Mouse (Mus musculus): ENCODE data around the gene Smco3. TPM values are rescaled to one million over a fixed set of nuclear protein-coding genes. Genes with fewer than 3 reads are reported as not detected.
A peak's percentile ranks its signal among the peaks of the same experiment; 100 is the strongest.

Smco3 gene
- total RNA-seq, 4 experiments from 2014 or later = not detected

DNA sequence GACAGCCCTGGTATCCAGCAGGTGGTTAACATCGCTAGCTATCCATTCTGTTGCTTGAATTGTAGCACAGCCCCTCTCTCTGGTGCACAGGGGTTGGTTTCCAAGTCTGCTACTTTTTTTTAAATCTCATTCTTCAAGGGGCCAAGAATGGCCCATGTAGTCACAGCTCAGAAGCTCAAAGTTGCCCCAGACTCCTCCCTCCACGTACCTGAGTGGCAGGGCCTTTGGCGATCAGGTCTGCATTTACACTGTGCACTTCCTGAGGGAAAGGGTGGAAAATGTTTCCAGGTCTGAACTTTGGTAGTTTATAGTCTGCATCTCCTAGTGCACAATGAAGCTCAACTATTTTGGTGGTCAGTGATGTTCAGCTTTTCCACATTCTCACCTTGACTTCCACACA, 12.0 kb upstream of the Smco3 start:
- no peak for DNase-seq (ENCODE audit: low spot score)

DNA sequence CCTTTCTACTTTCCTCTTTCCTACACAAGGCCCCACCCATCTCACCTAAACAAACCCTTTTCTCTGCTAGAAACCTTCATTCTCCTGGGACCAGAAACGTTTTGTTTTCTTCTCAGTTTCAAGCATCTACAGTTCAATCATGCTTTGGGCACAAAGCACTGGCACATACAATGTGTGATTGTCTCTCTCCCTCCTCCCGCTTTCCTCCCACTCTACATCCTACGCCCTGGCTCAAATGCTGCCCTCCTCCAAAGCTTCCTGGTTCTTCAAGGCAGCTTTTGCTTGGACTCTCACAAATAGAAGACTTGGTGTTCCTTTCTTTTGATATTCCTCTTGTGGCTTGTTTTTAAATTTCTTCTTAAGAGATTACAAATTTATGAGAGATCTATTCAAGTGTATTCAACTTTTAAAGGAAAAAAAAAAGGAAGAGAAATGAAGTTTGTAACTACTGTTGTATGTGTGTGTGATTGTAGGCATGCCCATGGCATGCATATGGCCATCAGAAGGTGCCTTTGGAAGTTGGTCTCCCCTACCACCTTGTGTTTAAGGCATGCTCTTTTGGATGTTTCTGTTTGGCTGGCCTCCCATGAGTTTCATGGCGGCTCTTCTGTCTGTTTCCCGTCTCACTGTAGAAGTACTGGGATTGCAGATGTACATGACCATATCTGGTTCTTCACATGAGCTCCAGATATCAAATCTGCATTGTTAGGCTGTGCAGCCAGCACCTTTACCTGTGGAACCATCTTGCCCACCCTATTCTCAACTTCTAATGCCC, 10.6 kb upstream of the Smco3 start:
- DNase-seq (ENCODE audit: low spot score) = no peak

DNA sequence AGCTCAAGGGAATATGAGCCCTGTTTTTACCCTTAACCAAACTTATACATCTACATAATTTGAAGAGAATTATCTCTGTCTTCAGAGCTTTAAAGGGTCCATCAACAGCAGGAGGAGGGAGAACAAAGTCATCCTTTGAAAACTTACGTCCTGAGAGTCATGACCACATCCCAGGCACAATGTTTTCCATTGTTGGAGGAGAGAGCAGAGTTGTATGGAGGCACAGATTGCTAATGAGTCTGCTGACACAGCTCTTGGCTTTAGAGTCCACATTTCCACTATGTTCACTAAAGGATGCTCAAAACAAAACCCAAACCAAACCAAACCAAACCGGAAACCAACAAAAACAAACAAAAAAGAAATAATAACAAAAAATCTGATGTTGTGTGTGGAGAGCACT, 9.7 kb upstream of the Smco3 start:
- DNase-seq (ENCODE audit: low spot score) = no peak

DNA sequence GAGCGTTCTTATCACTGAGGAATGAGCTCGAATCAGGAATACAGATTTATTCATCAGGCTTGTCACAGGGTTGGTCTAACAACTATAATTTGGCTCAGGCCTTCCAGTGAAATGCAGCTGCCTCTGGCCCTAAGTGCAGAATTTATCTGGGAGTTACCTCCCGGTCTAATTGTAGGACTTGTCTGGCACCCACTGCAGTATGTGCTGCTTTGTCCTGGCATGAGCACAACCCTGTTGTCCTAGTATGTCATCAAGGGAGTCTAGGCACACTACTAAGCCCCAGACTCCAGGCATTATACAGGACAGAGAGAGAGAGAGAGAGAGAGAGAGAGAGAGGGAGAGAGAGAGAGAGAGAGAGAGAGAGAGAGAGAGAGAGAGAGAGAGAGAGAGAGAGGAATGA, 2.1 kb upstream of the Smco3 start:
- DNase-seq (ENCODE audit: low spot score) = no peak

DNA sequence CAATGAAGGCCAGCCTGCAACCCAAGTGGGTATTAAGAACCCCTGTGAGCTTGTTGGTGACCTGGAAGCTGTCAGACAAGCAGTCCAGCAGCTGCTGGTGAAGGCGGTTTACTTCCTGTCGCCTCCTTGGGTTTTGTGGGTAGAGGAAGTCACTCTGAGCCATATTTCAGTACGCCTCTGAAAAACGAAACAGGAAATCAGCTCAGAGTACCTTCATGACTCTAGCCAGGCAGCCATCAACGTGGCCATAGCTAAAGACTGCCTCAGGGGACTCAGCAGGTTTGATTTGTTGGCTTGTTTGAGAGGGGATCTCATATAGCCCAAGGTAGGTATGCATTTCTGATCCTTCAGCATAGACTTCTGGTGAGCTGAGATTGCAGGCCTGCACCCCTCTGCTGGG, 3.5 kb downstream of the Smco3 start:
- DNase-seq (ENCODE audit: low spot score) = no peak

DNA sequence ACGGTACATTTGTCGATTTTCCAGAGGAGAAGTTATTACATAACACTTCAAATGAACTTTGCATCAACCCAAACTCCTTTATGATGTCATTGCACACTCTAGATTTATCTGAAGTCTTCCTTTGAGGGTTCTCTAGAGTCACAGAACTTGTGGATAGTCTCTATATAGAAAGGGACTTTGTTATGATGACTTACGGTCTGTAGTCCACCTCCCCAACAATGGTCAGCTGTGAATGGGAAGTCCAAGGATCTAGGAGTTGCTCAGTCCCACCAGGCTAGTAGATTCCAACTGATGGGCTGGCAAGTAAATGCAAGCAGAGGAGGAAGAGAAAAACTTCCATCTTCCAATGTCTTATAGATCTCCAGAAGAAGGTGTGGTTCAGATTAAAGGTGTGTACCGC, 6.6 kb downstream of the Smco3 start:
- no peak for DNase-seq (ENCODE audit: low spot score)

DNA sequence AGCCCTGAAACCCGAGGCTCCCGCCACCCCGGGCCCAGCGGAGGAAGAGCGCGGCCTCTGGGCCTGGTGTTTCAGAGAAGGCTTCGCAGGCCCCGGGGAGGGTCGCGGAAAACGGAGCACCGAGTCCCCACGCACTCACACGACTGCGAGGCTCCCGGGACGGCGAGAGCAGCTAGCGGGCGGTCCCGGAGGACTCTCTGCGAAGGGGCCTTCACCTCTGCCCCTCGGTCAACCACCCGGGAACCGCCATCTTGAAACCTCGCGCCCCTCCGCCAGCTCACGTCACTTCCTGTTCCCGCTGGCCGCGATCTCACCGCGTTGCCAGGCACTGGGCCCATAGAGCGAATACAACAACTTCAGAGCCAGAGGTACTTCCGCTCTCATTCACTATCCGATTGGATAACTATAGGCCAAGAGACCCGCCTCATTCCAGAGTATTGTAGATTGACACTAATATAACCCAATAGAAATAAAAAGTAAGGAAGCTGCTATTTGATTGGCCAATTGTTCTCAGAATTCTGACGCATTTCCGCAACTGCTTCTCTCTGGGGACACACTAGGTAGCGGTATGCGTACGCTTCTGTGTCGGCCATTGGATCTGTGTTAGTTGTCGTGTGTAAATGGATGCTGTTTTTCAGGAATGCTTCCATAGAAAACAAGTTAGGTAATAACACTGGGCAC, 7.2 kb downstream of the Smco3 start, which contains the start of gene Wbp11:
Gene Wbp11 (minus strand): TSS at position 353 of the 681 bp plus-strand sequence.
- peak; percentile 99 for DNase-seq (ENCODE audit: low spot score)

DNA sequence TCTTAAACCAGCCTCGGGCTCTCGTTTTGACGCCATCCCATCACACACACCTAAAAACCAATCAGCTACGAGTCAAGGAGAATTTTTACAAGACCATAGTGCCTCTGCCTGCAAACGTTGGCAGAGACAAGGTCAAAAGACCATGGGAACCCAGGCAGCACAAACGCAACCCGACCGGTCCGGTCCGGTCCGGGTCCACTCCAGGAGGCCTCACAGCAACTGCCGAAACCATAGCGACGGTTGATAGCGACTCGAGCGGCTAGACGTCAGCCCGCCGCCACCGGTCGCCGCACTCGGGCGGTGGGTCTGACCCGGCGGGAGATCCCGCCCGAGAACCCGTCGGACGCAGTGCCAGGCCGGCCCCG, 7.8 kb downstream of the Smco3 start, which contains the start of gene BC049715:
Gene BC049715 (plus strand): TSS at position 111 of the 365 bp plus-strand sequence.
- DNase-seq (ENCODE audit: low spot score) = no peak

DNA sequence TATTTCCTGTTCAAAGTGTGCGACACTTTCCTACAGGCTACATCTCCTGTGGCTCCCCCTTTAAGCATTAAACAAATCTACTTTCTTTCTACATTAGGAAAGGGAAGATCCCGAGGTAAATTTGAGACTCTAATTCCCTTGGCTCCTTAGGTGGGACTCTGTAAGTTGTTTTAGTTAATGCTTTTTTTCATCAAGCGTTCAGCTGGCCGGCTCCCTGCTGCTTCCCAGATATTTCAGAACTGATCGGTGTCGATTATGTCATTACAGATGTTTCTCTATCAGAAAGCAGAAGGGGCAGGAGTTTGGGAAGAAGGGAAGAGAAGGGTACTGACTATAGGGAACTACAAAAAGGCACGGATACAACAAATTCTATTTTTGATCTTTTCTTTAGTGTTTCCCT, 8.1 kb downstream of the Smco3 start:
- DNase-seq (ENCODE audit: low spot score) = no peak

DNA sequence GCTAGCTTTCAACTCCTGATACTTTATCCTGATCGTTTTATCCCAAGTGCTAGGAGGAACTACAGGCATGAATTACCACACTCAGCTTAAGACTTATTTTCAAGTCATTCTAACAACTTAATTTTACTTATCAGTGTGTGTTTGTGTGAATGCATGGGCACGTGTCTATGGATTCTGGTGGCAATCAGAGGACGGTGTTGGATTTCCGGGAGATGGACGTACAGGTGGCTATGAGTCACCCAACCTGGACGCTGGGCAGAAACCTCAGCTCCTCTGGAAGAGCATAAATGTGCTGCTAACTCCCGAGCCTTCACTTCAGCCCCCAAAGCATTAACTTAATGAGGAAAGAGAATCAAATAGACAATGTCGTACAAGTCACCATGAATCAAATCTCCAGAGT, 10.3 kb downstream of the Smco3 start:
- no peak for DNase-seq (ENCODE audit: low spot score)

DNA sequence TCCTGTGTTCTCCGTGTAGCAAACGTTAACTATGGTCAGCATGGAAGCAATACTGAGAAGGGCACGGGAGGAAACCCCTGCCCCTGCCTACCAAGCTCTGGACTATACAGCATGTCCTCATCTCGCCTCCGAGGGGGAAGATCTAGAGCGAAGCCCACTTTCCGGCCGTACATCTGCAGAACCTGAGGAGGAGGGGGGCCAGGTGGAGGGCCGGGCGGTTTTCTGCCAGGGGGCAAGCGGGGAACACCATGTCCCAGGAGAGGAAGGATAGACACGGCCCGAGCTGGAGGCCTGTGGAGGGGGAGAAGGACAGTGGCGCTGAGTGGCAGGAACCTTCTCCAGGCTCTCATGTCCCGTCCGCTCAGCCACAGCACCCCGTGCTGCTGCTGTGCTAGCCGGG, 14.2 kb downstream of the Smco3 start:
- no peak for DNase-seq (ENCODE audit: low spot score)

DNA sequence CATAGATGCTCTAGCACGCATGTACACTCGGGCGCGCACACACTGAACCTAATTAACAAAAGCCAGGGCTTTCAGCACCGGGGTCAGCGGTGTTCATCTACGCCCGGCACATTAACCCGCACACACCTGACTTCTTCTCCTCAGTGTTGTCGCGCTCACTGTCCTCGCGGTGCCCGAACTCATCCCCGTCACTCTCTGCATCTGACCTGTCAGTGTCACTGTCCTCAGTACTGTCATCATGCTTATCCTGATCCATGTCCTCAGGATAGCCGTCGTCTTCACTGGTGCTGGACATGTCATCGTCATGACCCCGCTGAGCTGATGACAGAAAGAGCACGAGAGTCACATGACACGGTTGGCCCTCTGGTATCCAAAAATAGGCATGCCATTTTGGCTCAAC, 14.9 kb downstream of the Smco3 start:
- no peak for DNase-seq (ENCODE audit: low spot score)

DNA sequence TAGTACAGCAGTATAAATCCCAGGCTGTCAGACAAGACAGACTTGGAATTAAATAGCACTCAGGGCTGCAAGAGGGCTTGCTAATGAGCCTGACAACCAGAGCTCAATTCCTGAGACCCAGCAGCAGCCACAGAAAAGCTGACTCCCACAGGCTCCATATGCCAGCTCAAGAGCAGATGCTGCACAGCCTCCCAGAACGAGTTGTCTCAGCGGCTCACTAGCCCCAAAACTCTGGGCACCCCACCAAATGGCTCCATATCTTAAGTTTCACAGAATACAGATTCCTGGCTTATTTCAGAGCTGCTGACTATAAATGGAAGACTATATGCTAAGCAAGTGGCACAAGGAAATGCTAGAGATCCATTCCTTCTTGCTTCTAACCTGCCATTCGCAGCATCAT, 17.7 kb downstream of the Smco3 start:
- DNase-seq (ENCODE audit: low spot score) = no peak

DNA sequence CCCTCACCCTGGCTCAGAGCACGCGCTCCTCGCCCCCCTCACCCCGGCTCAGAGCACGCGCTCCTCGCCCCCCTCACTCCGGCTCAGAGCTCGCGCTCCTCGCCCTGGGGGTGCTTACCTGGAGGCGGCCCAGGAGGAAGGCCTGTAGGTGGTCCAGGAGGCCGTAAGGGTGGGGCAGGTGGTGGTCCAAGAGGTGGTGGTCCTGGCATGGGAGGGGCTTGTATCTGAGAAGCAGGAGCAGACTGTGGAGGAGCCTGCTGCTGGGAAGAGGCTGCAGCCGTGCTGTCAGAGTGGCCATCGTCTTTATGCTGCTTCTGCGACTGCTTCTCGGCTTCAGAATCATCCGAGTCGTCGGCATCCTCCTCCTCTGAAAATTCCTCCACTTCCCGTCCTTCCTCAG, 18.4 kb downstream of the Smco3 start:
- DNase-seq (ENCODE audit: low spot score) = no peak

DNA sequence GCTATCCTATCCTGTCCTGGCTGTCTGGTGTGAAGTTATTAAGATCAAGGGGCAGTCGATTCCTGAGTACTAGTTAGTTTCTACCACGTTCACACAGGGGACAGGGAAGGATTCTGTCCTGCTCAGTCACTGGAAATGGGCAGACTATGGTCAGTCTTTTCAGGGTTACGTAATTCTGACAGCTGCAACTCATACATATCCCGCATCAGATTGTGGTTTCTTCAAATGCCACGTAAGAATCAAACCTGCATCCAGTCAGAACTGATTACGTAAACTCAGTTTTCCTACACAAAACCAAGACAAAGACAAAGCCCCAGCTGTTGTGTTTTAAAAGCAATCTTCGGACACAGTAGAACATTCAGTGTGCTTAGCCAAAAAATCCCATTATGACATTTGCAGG, 19.9 kb downstream of the Smco3 start:
- DNase-seq (ENCODE audit: low spot score) = no peak

DNA sequence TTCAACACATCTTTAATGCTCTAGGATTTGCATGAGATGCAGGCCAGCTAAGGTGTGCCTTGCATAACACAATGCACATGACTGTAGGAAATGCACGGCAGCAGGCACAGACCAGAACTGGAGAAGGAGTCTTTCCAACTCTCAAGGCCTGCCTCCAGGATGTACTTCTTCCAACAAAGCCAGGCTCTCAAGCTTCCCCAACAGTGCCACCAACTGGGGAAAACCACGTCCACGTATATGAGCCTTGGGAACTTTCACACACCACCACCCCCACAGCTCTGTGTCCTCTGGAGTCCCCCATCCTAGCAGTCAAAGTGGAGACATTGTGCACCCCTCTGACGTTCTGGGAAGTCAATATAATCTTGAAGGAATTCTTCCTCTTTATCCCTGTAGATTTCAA, 22.1 kb downstream of the Smco3 start:
- DNase-seq (ENCODE audit: low spot score) = no peak

DNA sequence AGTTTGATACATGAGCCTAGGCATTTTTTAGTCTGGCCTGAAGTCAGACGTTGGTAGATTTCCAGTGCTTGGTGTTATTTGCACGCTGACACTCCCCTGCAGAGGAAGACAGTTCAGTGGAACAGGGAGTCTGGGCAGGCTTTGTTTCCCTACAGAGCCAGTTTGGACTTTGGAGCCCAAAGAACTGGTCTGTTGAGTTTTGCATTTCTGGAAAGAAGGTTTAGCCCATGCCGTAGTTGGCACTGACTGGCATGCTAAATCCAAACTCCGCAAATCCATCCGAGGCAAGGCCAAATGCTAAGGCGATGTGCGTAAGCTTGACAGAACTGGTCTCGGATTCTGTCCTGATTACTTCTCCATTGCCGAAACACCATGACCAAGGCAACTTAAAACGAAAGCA, 24.1 kb downstream of the Smco3 start:
- no peak for DNase-seq (ENCODE audit: low spot score)

DNA sequence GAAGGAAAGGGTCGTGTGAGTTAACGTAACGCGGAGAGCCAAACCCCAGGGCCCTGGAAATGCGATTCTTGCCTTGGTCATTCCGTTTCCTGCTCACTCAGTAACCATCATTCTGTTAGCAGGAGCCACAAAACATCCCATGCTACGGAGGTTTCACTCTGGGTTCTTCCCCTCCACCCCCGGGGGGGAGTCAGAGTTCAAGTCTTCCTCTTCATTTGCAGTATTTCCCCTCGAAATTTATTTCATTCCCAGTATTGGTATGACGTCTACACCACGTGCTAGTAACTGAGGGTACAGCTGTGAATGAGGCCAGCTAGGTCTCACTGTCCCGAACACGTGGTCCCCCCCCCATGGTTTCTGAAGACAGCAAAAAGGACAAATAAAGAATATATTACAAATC, 25.6 kb downstream of the Smco3 start:
- DNase-seq (ENCODE audit: low spot score) = no peak

DNA sequence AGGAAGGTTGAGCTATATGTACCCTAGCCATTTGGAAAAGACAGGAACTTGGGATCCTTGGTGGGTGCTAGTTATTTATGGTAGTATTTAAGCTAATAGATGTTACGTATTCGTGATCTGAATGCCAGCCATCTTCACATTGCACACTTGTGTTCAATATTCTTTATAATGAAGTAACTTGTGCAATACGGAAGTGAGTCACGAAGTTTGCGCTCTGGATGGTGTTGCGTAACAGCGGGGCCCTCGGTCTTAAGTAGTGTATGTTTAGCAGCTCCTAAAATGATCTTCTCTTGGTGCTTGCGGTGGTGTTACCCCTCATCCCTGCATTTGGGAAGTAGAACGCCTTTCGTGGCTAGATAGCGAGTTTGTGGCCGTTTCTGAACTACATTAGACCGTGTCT, 26.2 kb downstream of the Smco3 start:
- DNase-seq (ENCODE audit: low spot score) = peak; percentile 48

DNA sequence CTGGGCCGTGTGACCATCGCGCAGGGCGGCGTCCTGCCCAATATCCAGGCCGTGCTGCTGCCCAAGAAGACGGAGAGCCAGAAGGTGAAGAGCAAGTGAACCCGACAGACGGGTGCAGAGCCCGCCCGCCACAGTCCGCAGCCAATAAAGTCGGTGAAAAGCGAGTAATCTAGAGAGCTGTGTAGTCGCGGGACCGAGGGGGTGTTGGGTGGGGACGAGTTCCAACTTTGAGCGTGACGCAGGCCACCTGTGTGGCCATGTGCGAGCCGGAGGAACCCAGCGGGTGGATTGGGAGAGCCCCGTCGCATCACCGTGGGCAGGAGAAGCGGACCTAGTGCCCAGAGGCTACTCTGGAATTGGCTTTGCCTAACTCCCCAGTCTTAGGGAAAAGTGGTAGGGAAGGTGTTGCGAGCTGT, 26.6 kb downstream of the Smco3 start:
- DNase-seq (ENCODE audit: low spot score) = peak; percentile 20

DNA sequence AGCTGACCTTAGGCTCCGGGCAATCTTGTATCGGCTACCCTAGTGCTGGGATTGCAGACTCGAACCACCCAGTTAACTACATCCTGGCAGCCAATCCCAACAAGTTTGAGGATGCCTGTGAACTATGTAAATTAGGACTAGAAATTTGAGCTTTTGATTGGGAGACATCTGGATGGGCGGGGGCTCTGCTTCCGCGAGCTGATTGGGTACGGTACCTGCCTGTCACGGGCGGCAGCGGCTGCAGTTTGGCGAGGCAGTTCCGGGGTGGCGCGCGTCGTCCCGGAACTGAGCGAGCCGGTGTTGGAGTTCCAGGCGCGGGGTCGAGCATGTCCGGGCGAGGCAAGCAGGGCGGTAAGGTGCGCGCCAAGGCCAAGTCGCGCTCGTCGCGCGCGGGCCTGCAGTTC, 27.2 kb downstream of the Smco3 start, which contains the start of gene H2afj:
Gene H2afj (plus strand): TSS at position 231 of the 404 bp plus-strand sequence.
- peak; percentile 99 for DNase-seq (ENCODE audit: low spot score)

DNA sequence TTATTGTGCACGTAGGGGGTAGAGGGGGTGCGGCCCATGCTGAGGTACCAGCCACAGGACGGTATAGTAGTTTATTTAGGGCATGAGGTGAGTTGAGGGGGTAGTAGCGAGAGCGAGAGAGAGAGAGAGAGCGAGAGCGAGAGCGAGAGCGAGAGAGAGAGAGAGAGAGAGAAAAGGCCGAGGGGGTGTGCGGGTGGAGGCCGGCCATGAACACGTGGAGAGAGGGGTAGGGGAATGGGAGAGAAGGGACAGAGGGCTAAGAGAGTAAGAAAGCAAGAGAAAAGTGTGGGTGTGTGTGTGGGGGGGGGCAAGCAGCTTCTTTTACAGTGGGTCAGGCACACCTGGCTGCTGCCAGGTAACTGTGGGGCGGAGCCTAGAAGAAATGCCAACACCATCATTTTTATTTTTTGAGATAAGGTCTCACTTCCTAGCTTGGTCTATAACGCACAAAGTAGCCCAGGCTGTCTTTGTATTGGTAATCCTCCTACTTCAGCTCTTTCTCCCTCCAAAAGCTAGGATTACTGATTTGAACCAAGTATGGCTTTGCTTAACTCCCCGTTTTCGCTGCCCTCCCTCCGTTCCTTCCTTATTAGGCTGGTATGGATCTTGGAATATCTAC, 27.7 kb downstream of the Smco3 start:
- DNase-seq (ENCODE audit: low spot score) = no peak

DNA sequence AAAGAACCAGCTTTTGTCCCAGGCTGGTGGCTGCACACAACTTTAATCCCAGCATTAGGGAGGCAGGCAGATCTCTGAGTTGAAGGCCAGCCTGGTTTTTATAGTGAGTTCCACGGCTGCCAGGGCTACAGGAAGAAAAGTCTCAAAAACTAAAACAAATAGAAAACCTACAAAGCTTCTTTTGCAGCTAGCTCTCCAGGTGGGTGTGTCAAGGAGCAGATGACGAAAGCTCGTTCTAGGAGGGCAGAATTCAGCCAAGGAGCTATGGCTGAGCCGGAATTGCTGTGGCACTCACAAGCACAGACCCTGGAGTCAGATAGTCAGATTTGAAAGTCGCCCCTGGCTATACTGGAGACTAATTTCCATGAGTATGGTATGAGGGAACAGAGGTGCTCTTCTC, 28.4 kb downstream of the Smco3 start:
- DNase-seq (ENCODE audit: low spot score) = no peak

All from heart, adult 8-10 months (tissue).